Mouse (Mus musculus) hematopoietic stem cell, adult 5-6 weeks (primary cell): Measurements from ENCODE around the gene Tyw1. TPM values are rescaled to one million over a fixed set of nuclear protein-coding genes. Genes with fewer than 3 reads are reported as not detected.

ENCODE experiments used
- ATAC-seq, 2 experiments: fragments of 125-278 bp in 1 of 2; replicated peaks in 1 of 2; 2 replicates each; pipeline ENCODE4 v1.8.0; 2016 to 2017; ENCODE audit warnings: inconsistent platforms in 2 of 2, mild to moderate bottlenecking in 2 of 2, moderate number of reproducible peaks in 2 of 2, low read depth in 1 of 2, moderate TSS enrichment in 1 of 2; ENCODE audit not compliant: low FRiP score in 2 of 2, poor library complexity in 2 of 2, severe bottlenecking in 2 of 2, insufficient read depth in 1 of 2, low TSS enrichment in 1 of 2
- total RNA-seq: library from RNA; stranded (forward); fragments of 172-1452, 232-1000 nt; gene quantifications from 2 replicates; pipeline ENCODE4 v1.2.3, GENCODE M21; 2017

The Tyw1 gene
- total RNA-seq, 1 experiment from 2014 or later = 53.1 TPM

DNA sequence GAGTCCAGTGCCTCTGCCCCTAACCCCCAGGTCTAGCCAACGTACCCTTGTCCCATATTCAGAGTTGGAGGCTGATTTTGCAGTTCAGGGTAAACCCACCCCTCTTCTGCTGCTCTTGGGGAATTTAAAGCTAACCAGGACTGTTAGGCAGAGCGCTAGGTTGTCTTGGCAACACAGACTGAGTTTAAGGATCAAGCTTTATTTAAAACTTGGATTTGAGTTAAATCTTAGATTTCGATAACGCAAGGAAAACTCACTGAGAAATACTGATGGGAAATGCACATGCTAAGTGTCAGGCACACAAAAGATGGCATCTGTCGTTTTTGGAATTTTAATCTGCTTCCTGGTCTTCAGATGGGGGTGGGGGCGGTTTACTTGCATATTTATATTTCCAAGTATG, 39.2 kb downstream of the Tyw1 start:
- ATAC-seq = no peak

DNA sequence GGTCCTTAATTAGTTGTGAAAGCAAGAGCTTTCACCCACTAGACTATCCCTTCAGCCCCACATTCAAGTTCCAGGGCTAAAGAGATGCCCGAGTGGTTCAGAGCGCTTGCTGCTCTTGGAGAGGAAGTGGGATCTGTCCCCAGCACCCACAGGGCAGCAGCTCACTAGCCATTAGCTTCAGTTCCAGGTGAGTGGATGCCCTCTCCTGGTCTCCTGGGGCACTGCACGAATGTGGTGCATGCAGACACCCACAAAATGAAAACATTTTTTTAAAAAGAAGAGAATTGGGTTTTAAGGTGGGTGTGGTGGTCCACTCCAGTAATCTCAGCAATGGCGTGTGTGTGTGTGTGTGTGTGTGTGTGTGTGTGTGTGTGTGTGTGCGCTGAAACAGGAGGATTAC, 40.7 kb downstream of the Tyw1 start:
- no peak for ATAC-seq

DNA sequence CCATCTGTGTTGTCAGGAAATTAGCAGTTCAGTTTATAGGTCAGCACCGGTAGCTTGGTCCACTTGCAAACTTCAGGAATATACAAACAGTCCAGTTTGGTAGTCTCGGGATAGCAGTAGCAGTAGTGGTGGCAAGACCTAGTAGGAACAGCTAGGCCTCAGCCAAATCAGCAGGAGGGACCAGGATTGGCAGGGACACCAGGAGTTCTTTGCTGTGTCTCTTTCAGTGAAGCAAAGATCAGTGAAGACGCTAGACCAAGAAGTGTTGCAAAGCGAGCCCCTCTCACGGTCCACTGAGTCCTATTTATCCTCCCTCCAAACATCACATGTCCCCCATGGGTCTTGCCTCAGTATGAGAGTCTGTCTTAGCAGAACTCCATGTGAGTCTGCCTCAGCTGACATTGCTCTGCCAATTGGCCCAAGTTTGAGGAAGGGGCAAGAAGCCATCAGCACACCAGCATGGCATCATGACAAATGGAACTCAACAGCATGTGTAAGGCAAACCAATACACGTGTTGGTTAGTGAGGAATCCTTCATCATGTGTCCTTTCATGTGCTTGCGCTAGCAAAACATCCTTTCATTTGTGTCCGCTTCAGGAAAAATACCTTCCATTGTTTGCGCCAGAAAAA, 43.5 kb downstream of the Tyw1 start:
- no peak for ATAC-seq

DNA sequence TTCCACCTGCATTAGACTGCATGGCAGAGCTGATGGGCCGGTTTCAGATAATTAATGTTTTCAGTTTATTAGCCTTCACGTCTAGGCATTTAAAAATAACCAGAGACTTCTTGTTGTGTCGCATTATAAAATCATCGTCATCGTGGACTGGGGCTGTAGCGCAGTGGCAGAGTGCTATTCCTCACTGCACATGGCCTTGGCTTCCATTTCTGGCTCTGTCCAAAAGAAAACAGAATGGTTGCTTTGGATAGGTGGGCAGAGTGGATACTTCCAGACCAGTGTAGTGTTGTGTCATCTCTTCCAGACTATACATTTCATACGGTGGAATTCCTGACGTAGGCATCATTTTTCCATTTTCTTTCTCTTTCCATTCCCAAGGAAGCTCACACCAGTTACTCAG, 44.1 kb downstream of the Tyw1 start:
- ATAC-seq = no peak

DNA sequence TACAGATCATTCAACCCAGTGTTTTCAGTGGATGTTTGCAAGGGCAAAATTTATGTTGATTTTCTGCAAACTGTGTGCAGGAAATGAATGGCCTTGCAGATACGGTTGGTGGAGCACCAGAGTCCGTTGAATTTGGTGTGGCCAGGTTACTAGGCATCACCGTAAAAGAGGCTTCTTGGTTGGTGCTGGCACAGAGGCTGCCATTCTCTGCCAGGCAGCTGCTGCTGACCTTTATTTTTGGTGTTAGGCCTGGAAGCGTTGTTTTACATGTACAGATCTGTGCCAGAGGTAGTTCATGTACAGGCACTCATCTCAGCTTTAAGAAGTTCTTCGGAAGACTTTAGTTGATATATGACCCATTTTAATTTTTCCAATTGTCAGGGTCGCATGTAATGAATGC, 48.2 kb downstream of the Tyw1 start:
- ATAC-seq = no peak

DNA sequence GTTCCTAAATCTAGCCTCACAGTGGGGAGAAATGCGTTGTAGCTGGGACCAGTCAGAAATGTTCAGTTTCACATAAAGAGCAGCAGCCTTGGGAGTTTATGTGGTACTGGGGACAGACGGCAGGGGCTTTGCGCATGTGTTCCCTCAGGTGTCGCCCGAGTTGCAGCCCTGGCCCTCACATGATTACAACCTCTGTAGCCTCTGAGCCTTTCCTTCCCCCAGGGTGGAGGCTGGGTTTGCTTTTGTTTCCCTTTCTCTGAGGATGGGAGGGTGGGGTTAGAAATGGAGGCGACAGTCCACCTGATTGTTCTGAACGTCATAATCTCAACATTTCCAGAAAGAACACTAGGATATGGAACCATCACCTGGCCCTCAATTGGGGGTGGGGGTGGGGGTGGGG, 52.5 kb downstream of the Tyw1 start:
- ATAC-seq = no peak

DNA sequence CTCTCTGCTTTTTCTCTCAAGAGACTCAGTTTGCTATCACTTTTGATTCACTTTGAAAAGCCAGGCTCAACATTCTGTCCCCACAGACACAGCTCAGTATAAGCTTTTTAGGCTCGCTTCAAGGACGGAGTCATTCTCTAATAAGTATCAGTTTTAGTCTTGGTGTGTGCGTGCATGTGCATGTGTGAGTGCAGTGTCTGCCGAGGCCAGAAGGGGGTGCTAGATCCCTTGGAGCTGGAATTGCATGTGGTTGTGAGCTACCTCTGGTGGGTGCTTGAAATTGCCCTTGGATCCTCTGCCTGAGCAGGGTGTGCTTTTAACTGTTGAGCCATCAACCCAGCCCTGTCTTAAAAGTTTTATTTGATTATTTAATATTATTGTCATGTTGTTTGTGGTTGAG, 54.7 kb downstream of the Tyw1 start:
- ATAC-seq = no peak

DNA sequence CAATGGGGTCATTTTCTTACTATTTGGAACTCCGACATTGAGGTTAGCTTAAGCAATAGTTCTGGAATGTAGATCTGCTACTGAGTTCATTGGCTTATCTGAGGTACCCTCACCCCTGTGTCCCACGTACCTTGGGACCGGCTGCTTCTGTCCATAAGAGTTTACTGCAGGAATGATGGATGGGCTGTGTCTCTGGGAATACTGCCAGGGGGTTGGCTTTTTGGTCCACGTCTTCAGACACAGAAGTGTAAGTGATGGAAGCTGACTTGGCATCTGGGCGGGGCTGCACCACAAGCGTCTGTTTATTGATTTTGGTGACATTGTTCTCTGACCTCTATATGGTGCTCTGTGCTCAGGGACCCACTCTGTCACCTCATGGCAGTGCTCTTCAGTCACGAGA, 55.4 kb downstream of the Tyw1 start:
- ATAC-seq = no peak

DNA sequence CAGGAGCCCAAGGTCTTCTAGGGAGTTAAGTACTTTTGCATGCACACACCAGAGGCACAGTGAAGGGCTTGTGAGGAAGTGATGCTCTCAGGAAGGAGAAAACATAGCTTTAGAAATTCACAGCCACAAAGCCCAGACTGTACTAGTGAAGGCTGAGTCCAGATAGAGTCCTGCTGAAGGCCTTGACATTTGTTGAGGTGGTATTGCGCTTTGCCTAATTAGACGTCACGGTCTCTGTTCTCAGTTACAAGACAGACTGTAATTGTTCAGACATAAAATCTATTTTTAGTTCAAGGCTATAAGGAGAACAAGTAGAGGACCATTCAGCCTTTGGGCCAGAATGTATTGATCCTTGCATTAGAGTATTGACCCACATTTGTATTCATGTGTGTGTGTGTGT, 58.1 kb downstream of the Tyw1 start:
- ATAC-seq = no peak

DNA sequence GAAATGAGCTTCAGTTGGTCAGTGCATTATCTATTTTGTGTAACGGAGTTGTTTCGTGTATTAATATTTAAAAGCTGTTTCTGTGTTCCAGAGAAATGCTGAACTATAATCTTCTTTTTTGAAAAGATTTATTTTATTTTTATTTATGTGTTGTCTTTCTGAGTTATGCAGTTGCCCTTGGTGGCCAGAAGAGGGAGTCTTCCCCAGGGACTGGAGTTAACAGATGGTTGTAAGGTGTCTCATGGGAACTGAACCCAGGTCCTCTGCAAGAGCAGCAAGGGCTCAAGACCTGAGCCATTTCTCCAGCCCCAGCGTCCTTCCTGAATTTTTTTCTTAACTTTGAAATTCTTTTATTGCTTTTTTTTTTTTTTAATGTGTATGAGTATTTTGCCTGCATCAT, 59.5 kb downstream of the Tyw1 start:
- ATAC-seq = no peak

DNA sequence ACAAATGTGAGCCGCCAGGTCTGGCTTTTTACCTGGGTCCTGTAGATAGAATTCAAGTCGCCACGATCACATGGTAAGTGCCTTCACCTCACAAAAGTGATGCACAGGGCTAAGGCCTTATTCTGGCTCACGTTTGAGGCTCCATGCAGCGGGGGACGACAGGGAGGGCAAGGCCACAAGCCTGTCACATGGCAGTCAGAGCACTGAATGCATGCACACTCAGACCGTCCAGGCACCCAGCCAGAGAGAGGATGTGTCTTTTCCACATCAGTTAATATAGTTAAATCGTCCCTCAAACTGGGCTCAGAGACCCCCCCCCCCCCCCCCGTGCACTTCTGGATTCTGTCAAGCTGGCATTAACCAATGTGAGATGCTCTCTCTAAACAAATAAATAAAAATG, 60.9 kb downstream of the Tyw1 start:
- ATAC-seq = no peak

DNA sequence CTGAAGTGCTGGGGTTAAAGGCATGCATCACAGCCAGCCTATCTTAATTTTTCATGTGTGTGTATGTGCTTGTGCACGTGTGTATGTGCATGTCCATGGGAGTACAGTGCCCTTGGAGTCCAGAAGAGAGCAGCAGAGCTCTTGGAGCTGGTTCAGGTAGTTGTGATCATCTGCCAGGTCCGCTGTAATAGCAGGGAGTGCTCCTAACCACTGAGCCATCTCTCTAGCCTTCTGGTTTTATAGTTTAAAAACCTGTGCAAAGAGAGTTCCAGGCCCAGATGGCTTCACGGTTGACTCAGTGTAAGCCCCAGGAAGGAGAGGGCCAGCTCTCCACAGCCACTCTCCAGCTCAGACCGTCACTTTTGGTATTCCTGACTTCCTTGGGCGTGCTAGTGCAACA, 64.4 kb downstream of the Tyw1 start:
- ATAC-seq = no peak

DNA sequence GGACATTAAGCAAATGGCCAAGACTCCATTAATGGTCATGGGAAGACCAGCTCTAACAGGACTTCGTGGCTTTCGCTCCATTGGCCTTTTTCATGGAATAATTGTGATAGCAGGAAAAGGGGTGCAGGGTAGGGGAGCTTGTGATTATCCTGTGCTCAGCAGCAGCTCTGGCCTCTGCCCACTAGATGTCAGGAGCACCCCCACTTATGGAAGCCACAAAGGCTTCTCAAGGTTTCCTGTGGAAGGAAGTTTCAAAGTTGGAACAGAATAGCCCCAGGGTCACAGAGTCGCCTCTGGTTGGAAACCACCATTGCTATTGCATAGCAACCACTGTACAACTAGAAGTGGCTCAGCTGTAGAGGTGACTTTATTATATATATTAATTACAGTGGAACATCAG, 65.1 kb downstream of the Tyw1 start:
- peak; percentile 91 to 97 for ATAC-seq

DNA sequence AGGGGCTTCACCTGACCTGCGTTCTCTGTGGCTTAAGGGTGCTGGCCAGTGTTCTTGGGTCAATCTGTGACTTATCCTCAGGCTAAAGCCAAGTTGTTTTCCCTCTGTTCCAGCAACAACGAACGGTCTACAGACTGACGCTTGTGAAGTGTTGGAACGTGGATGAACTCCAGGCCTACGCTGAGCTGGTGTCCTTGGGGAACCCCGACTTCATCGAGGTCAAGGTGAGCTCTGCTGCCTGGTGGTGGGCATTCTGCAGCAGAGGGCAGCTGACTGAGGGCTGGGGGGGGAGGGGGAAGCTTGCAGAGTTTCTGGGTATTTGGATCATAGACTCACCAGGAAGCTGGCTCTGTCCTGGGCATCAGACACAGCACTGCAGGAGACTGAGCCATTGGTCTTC, 70.1 kb downstream of the Tyw1 start:
- ATAC-seq = no peak

DNA sequence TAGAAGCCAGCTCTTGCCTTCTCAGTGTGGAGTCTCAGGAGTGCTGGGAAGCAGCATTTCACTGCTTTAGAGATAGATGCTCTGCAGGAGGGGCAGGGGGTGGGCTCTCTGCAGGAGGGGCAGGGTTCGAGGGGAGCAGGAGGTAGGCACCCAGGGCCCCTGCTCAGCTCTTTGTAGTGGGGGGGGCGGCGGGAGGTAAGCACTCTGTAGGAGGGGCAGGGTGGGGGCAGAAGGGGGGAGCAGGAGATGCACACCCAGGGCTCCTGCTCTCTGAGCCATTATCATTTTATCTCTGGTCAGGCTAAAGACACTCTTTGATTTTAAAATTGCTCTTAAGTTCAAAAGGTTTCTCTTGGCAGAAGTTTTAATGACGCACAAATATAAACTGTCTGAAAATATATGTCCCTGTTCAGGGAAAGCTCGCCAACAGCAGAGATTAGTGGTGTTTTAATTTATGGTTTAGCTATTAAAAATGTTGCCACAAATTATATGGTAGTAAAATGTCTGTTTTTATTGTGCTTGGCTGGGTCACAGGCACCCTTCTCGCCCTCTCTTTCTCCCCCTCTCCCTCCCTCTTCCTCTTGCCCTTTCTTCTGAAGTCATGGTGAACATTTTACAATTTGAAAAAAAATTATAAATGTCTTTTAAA, 72.3 kb downstream of the Tyw1 start:
- no peak for ATAC-seq

DNA sequence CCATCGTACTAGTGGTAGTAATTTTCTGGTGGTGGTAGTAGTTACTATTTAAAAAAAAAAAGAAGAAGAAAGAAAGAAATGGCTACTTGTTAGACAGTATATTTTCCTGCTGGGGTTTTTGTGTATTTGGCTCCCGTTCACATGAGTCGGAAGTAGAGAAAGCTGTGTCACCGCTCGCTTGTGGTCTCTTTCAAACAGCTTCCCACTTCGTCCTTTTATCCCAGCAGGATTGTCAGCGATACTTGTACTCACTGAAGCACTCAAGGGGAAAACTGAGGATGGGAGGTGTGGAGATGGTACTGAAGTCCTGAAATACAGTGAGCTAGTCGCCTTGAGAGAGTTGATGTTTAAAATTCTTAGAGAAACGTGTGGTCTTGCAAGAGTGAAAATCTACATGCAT, 72.9 kb downstream of the Tyw1 start:
- ATAC-seq = no peak

DNA sequence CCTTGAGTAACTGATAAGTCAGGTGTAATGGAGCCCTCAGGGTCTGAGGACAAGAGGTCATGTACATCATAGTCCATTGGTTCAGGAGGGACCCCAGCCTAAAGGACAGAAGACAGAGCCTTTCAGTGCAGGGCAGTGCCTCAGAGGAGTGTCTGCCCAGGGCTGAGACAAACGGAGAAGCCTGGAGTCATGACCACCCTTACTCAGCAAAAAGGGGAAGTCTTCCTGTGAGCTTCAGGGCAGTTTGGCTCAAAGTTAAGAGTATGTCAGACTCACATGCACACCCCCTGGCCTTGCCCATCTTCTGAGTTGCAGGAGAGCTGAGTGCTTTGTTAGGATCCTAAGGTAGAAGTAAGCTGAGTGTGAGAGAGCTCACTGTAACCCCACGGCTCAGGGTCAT, 74.5 kb downstream of the Tyw1 start:
- peak; percentile 70 to 91 for ATAC-seq

DNA sequence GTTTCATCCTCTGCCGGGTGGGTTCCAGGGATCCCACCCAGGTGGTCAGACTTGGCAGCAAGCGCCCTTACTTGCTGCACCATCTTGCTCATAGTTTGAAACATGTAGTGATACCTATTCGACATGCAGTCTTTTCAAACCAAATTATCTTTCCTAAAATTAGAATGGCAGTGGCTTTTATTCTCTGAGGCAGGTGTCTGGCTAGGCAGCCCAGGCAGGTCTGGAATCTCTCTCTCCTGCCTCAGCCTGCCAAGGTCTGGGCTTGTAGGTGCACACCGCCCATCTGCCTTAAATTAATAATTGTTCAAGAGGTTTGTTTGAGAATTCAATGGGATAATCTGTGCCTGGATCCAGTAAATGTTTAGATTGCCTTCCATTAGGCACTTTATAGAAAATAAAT, 75.4 kb downstream of the Tyw1 start:
- ATAC-seq = no peak

DNA sequence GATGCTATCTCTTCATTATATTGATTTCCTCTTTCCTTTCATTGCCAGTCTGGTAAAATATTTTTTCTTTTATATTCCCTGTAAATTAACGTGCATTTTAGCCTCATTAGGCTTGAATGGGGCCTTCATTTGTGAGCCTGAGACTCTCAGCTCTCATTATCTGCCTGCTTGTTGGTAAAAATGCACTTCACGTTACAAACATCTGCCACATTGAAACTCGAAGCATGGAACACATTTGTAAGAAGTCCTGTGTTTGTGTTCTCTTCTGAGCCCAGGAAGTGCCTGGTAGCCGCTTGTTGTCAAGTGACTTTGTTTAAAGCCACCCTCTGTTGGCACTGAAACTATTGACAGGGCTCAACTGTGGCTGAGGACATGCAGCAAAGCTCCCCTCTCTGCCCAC, 75.8 kb downstream of the Tyw1 start:
- no peak for ATAC-seq
